Mouse (Mus musculus) adrenal gland, postnatal 4 days (tissue): ENCODE measurements at regions not wholly inside any gene's neighbourhood (a gene's known extent, or its start where the extent isn't known, plus 50 kb on each side); places are given as distances from the start of the nearest gene placed in this dataset.

Source experiments
- DNase-seq, 2 experiments: peaks; one replicate each; pipeline ENCODE4 v3.0.0; 2021 to 2022; ENCODE audit warnings: low spot score in 2 of 2, mixed read lengths in 2 of 2

GRCm38 (mm10) chr11:111155023-111155422 is 89.1 kb downstream of the Kcnj2 start:
- no peak for DNase-seq

GRCm38 (mm10) chr11:111155747-111156146 is 89.8 kb downstream of the Kcnj2 start:
- no peak for DNase-seq

- no peak for DNase-seq
Observed at GRCm38 (mm10) chr11:111159299-111159698, 93.3 kb downstream of the Kcnj2 start.

- no peak for DNase-seq
Observed at GRCm38 (mm10) chr11:111164907-111165306, 98.9 kb downstream of the Kcnj2 start.

GRCm38 (mm10) chr11:111170174-111170800 is 104.3 kb downstream of the Kcnj2 start:
- DNase-seq = no peak

GRCm38 (mm10) chr11:111173525-111173924 is 107.6 kb downstream of the Kcnj2 start:
- DNase-seq = no peak

GRCm38 (mm10) chr11:111175566-111175965 is 109.6 kb downstream of the Kcnj2 start:
- DNase-seq = no peak

- no peak for DNase-seq
Observed at GRCm38 (mm10) chr11:111177516-111177915, 111.6 kb downstream of the Kcnj2 start.

- DNase-seq = no peak
Observed at GRCm38 (mm10) chr11:111197422-111197821, 131.5 kb downstream of the Kcnj2 start.

GRCm38 (mm10) chr11:111200512-111200911 is 134.5 kb downstream of the Kcnj2 start:
- DNase-seq = no peak

- no peak for DNase-seq
Observed at GRCm38 (mm10) chr11:111202780-111203179, 136.8 kb downstream of the Kcnj2 start.

- DNase-seq = no peak
Observed at GRCm38 (mm10) chr11:111210565-111210964, 144.6 kb downstream of the Kcnj2 start.

- no peak for DNase-seq
Observed at GRCm38 (mm10) chr11:111212038-111212701, 146.2 kb downstream of the Kcnj2 start.

GRCm38 (mm10) chr11:111212702-111213328 is 146.9 kb downstream of the Kcnj2 start:
- no peak for DNase-seq

GRCm38 (mm10) chr11:111215006-111215405 is 149.0 kb downstream of the Kcnj2 start:
- no peak for DNase-seq

- no peak for DNase-seq
Observed at GRCm38 (mm10) chr11:111223834-111224233, 157.9 kb downstream of the Kcnj2 start.

- DNase-seq = no peak
Observed at GRCm38 (mm10) chr11:111227305-111227704, 161.3 kb downstream of the Kcnj2 start.

GRCm38 (mm10) chr11:111236741-111237140 is 170.8 kb downstream of the Kcnj2 start:
- DNase-seq = no peak

GRCm38 (mm10) chr11:111239784-111240183 is 173.8 kb downstream of the Kcnj2 start:
- no peak for DNase-seq

GRCm38 (mm10) chr11:111252226-111252625 is 186.3 kb downstream of the Kcnj2 start:
- no peak for DNase-seq

GRCm38 (mm10) chr11:111256596-111256995 is 190.6 kb downstream of the Kcnj2 start:
- no peak for DNase-seq

GRCm38 (mm10) chr11:111260691-111261383 is 194.9 kb downstream of the Kcnj2 start:
- DNase-seq = no peak
